Mouse (Mus musculus) CH12.LX (cell line): ENCODE measurements around the gene Prss40. TPM values are rescaled to one million over a fixed set of nuclear protein-coding genes. Genes with fewer than 3 reads are reported as not detected.
A peak's percentile ranks its signal among the peaks of the same experiment; 100 is the strongest.

Source experiments
- DNase-seq: peaks from one replicate; pipeline ENCODE4 v3.0.0-alpha.2; 2013; ENCODE audit errors: extremely low read depth
- H3K27ac ChIP-seq: 2 replicates; pipeline ENCODE4 v1.5.1; 2012; ENCODE audit warnings: low read depth, mild to moderate bottlenecking, control low read depth, moderate library complexity; ENCODE audit not compliant: insufficient read depth
- H3K27me3 ChIP-seq: replicated peaks from 2 replicates; pipeline ENCODE3; 2012; ENCODE audit warnings: inconsistent platforms
- H3K36me3 ChIP-seq, 2 experiments: replicated peaks in 1 of 2; 2 replicates each; pipeline versions ENCODE3 to v1.6.1; 2012; ENCODE audit warnings: inconsistent platforms in 1 of 2, low read length in 1 of 2, mild to moderate bottlenecking in 1 of 2, mixed read lengths in 1 of 2, moderate library complexity in 1 of 2; ENCODE audit not compliant: control insufficient read depth in 1 of 2, insufficient read depth in 1 of 2
- H3K4me1 ChIP-seq, 2 experiments: 2 replicates each; pipeline ENCODE4 v1.6.1; 2012; ENCODE audit warnings: inconsistent platforms in 1 of 2, moderate library complexity in 1 of 2; ENCODE audit not compliant: insufficient read depth in 2 of 2, control insufficient read depth in 1 of 2
- H3K4me2 ChIP-seq: 2 replicates; pipeline ENCODE4 v1.6.1; 2012; ENCODE audit warnings: low read depth, mild to moderate bottlenecking, control low read depth; ENCODE audit not compliant: poor library complexity, insufficient read depth, severe bottlenecking
- H3K4me3 ChIP-seq, 3 experiments: fragments of 150-350 bp in 1 of 3; sonication (generic) in 1 of 3; replicated peaks in 1 of 3; 2 replicates each; pipeline versions ENCODE3 to v1.5.1; 2011 to 2012; ENCODE audit warnings: low read depth in 2 of 3, low read length in 2 of 3, mild to moderate bottlenecking in 2 of 3, moderate library complexity in 2 of 3, control low read depth in 1 of 3, improper control_type of control experiment in 1 of 3, inconsistent platforms in 1 of 3, mixed read lengths in 1 of 3; ENCODE audit not compliant: poor library complexity in 1 of 3
- H3K79me2 ChIP-seq: replicated peaks from 2 replicates; pipeline ENCODE4 v1.6.1; 2012; ENCODE audit warnings: mild to moderate bottlenecking, moderate library complexity; ENCODE audit not compliant: control insufficient read depth, poor library complexity, insufficient read depth, severe bottlenecking; ENCODE audit errors: extremely low read depth
- H3K9ac ChIP-seq: 2 replicates; pipeline ENCODE4 v1.6.1; 2012; ENCODE audit warnings: low read depth, mild to moderate bottlenecking, control low read depth, moderate library complexity; ENCODE audit not compliant: insufficient read depth
- H3K9me3 ChIP-seq: replicated peaks from 2 replicates; pipeline ENCODE3; 2012; ENCODE audit warnings: low read length, inconsistent platforms, mixed read lengths
- CHD2 ChIP-seq: IDR thresholded peaks from 2 replicates; pipeline ENCODE4 v1.6.1; 2011; ENCODE audit warnings: low read length, improper control_type of control experiment
- CTCF ChIP-seq, 2 experiments: IDR thresholded peaks in 1 of 2; conservative IDR thresholded peaks in 1 of 2; 2 replicates each; pipeline ENCODE4 v1.5.1; 2011 to 2012; ENCODE audit warnings: low read depth in 2 of 2, low read length in 2 of 2, improper control_type of control experiment in 1 of 2, inconsistent platforms in 1 of 2, mild to moderate bottlenecking in 1 of 2, moderate library complexity in 1 of 2
- E2F4 ChIP-seq: IDR thresholded peaks from 2 replicates; pipeline ENCODE4 v1.6.1; 2011; ENCODE audit warnings: low read depth, low read length, improper control_type of control experiment; ENCODE audit not compliant: insufficient replicate concordance
- EP300 ChIP-seq: IDR thresholded peaks from 2 replicates; pipeline ENCODE4 v1.6.1; 2011; ENCODE audit warnings: low read length, improper control_type of control experiment
- ETS1 ChIP-seq: conservative IDR thresholded peaks from 2 replicates; pipeline ENCODE4 v1.6.1; 2012; ENCODE audit warnings: low read depth, mild to moderate bottlenecking, inconsistent platforms, low read length, improper control_type of control experiment, moderate library complexity
- HCFC1 ChIP-seq: IDR thresholded peaks from 2 replicates; pipeline ENCODE4 v1.6.1; 2012; ENCODE audit warnings: low read depth, mild to moderate bottlenecking, inconsistent platforms, low read length, improper control_type of control experiment
- JUN ChIP-seq: IDR thresholded peaks from 2 replicates; pipeline ENCODE4 v1.6.1; 2011; ENCODE audit warnings: low read depth, mild to moderate bottlenecking, low read length, improper control_type of control experiment, moderate library complexity; ENCODE audit not compliant: insufficient read depth
- JUND ChIP-seq: conservative IDR thresholded peaks from 2 replicates; pipeline ENCODE4 v1.6.1; 2011; ENCODE audit warnings: low read depth, low read length, improper control_type of control experiment
- KAT2A ChIP-seq: IDR thresholded peaks from 2 replicates; pipeline ENCODE4 v1.6.1; 2012; ENCODE audit warnings: low read length, improper control_type of control experiment, inconsistent platforms; ENCODE audit not compliant: insufficient replicate concordance
- MAFK ChIP-seq: IDR thresholded peaks from 2 replicates; pipeline ENCODE4 v1.6.1; 2011; ENCODE audit warnings: low read length, improper control_type of control experiment; ENCODE audit not compliant: insufficient replicate concordance
- MEF2A ChIP-seq: IDR thresholded peaks from 2 replicates; pipeline ENCODE4 v1.6.1; 2014; ENCODE audit warnings: low read depth, mild to moderate bottlenecking, inconsistent platforms, low read length, improper control_type of control experiment, borderline replicate concordance
- MYC ChIP-seq: IDR thresholded peaks from 2 replicates; pipeline ENCODE4 v1.6.1; 2011; ENCODE audit warnings: low read depth, mild to moderate bottlenecking, improper control_type of control experiment, low read length
- PAX5 ChIP-seq: IDR thresholded peaks from 2 replicates; pipeline ENCODE4 v1.6.1; 2012; ENCODE audit warnings: low read length, inconsistent platforms, mixed read lengths
- POLR2AphosphoS2 ChIP-seq: IDR thresholded peaks from 2 replicates; pipeline ENCODE4 v1.6.1; 2011; ENCODE audit warnings: low read depth, low read length, improper control_type of control experiment
- RAD21 ChIP-seq: IDR thresholded peaks from 2 replicates; pipeline ENCODE4 v1.6.1; 2011; ENCODE audit warnings: low read depth, mild to moderate bottlenecking, low read length, improper control_type of control experiment, moderate library complexity
- RCOR1 ChIP-seq: conservative IDR thresholded peaks from 2 replicates; pipeline ENCODE4 v1.6.1; 2012; ENCODE audit warnings: low read depth, mild to moderate bottlenecking, inconsistent platforms, low read length, improper control_type of control experiment
- SMC3 ChIP-seq: IDR thresholded peaks from 2 replicates; pipeline ENCODE4 v1.6.1; 2011; ENCODE audit warnings: low read depth, low read length, improper control_type of control experiment
- TBP ChIP-seq: conservative IDR thresholded peaks from 2 replicates; pipeline ENCODE4 v1.6.1; 2011; ENCODE audit warnings: low read depth, low read length, improper control_type of control experiment
- TCF12 ChIP-seq: IDR thresholded peaks from 2 replicates; pipeline ENCODE4 v1.6.1; 2014; ENCODE audit warnings: low read depth, mild to moderate bottlenecking, inconsistent platforms, low read length, improper control_type of control experiment
- ZC3H11A ChIP-seq: IDR thresholded peaks from 2 replicates; pipeline ENCODE4 v1.6.1; 2012; ENCODE audit warnings: low read depth, mild to moderate bottlenecking, inconsistent platforms, low read length, improper control_type of control experiment
- ZKSCAN1 ChIP-seq: IDR thresholded peaks from 2 replicates; pipeline ENCODE4 v1.6.1; 2012; ENCODE audit warnings: low read depth, inconsistent platforms, low read length, improper control_type of control experiment, borderline replicate concordance
- ZMIZ1 ChIP-seq: IDR thresholded peaks from 2 replicates; pipeline ENCODE4 v1.6.1; 2012; ENCODE audit warnings: low read depth, mild to moderate bottlenecking, inconsistent platforms, low read length, improper control_type of control experiment
- dilution Hi-C: fragments of 300-500 bp; cut with MboI; formaldehyde crosslinking; loops from 2 replicates; pipeline ENCODE4 v1.14.3; 2020; ENCODE audit warnings: low sequenced_read_pairs; ENCODE audit not compliant: extremely low pct_unique_long_range_greater_than_20kb, extremely low pct_ligation_motif_present
- in situ Hi-C: fragments of 300-500 bp; cut with MboI; formaldehyde crosslinking; loops from 3 replicates; pipeline ENCODE4 v1.14.3; 2019; ENCODE audit warnings: low sequenced_read_pairs, low pct_ligation_motif_present, low pct_unique_long_range_greater_than_20kb, mixed read lengths
- polyA plus RNA-seq: library from polyadenylated mRNA; unstranded; fragments of >175 nt; gene quantifications from 2 replicates; pipeline ENCODE4 v1.2.1, GENCODE M21; 2012; ENCODE audit warnings: low read depth; ENCODE audit not compliant: insufficient read length
- total RNA-seq, 2 experiments: library from RNA; depleted of rRNA; stranded (reverse); fragments of 300-350 nt in 1 of 2; fragments of >200 nt in 1 of 2; gene quantifications; 2 replicates each; pipeline ENCODE4 v1.2.3; 2012 to 2014

Gene Prss40
- total and polyA plus RNA-seq, 3 experiments, result not detected

DNA sequence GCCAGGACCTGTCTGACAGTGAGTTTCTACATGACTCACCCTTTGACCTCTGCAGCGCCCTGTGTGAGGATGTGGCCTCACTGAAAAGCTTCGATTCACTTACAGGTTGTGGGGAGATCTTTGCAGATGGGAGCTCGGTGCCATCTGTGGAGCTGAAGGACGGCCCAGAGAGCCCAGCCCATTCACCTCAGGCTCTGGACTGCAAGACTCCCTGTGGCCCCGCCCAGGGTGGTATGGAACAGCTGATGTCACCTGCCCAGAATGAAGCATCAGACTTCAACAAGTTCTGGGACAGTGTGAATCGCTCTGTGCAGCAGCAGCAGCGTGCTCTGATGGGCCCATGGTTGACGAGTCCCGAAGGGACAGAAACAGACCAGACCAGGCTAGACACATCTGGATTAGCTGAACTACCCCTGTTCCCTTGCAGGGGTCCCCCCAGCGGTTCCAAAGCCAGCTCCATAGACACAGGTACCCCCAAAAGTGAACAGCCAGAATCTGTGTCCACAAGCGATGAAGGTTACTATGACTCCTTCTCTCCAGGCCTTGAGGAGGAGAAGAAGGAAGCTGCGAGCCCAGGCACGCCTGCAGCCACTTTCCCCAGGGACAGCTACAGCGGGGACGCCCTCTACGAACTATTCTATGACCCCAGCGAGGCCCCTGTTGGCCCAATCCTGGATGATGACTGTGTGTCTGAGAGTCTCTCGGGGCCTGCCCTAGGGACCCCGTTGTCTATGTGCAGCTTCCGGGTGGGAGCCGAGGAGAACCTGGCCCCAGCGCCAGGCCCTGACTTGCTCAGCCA lies 26.8 kb upstream of the Prss40 start (continued):
- TF ChIP-seq CHD2 (peak; percentile 32; the same call in 1 of the 2 replicates), ZKSCAN1 (no peak), ETS1 (no peak; the same call in 1 of the 2 replicates), TBP (peak; percentile 50; the same call in 1 of the 2 replicates), POLR2AphosphoS2 (no peak), KAT2A (0 out of 2 replicates have a peak, but pooled peaks have one; percentile 27), PAX5 (no peak), HCFC1 (no peak), MEF2A (no peak; the same call in none of the 2 replicates), SMC3 (no peak), JUN (no peak; the same call in 1 of the 2 replicates), ZMIZ1 (0 out of 2 replicates have a peak, but pooled peaks have one; percentile 6), JUND (no peak), CTCF (conservative IDR thresholded peaks at IDR 0.05 in 1 of 2, IDR thresholded peaks at IDR 0.05 in 1 of 2; ENCODE audit: low read depth in 2 of 2, low read length in 2 of 2) (no peak), MYC (0 out of 2 replicates have a peak, but pooled peaks have one; percentile 24), ZC3H11A (no peak), RAD21 (no peak; the same call in 1 of the 2 replicates), TCF12 (peak; percentile 41; the same call in 1 of the 2 replicates), MAFK (no peak), E2F4 (no peak)
- TF ChIP-seq, all 38 proteins: peak for 14

DNA sequence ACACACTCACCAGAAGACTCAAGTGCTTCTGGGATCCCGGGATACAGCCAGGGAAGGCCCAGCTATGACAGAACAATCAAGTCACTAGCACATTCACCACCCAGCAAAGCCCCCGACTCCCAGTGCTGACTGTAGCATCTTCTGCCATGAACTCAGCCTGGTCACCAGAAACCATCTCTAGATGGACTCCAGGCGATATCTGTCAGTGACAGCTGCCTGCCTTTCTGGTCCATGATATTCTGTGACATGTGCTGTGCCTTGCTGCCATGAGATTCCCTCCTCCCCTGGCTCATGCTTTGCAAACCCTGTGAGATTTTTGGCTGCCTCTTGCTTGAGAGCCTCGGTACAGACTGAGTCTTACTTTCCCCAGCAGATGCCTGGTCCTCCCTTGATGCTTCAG lies 24.0 kb upstream of the Prss40 start:
- H3K4me2 ChIP-seq, result no peak overlapping the region
- dilution Hi-C loops, result no loop called here
- no peak overlapping the region for H3K4me3 ChIP-seq
- H3K9me3 ChIP-seq, result peaks cover 3% of the 10 kb centered on the region
- H3K79me2 ChIP-seq, result no peaks in the 10 kb centered on the region
- TF ChIP-seq CHD2 (no peak), EP300 (no peak), ZKSCAN1 (no peak), RCOR1 (no peak)
- in situ Hi-C loops, result no loop called here
- no peak overlapping the region for H3K9ac ChIP-seq
- no peak for DNase-seq
- peaks cover 20 to 31% of the 10 kb centered on the region in 2 experiments for H3K4me1 ChIP-seq
- peaks cover 36% of the 10 kb centered on the region for H3K27me3 ChIP-seq
- no peak overlapping the region for H3K27ac ChIP-seq
- H3K36me3 ChIP-seq, result no peaks in the 10 kb centered on the region
